Mouse (Mus musculus): ENCODE results near the gene Usp44.

DNA sequence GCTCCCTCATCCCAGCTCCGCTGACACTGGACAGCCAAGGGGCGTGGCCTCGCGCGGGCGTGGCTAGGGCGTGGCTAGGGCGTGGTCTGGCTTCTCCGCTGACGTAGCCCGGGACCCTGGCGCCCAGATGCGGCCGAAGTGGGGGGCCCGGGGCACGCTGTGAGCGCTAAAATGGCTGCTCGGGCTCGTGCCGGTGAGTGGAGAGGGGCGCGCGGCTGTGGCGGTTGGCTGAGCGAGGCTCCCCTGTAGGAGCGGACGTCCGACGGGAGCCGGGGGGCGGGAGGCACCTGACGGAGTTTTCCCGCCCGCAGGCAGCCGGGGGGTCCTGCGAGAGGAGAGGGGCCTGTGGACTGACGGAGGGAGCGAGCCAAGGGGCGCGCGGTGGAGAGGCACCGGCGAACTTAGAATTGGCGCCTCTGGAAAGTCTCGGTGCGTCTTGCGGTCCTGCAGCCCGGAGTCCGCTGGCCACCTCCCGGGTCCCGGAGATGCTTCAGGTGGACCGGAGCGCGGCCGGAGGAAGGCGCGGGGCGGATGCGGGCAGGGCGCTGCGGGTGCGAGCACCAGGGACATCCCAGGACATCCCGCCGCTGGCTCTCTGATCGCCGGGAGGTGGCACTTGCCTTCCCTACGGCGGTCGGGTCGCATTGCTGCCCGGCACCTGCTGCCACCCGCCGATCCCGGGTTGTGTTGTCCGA is 2.5 kb downstream of the Usp44 start:
- TF ChIP-seq CTCF (IDR thresholded peaks at IDR 0.05; ENCODE audit: control insufficient read depth, insufficient read depth, low read length): no peak
- no peak for TF ChIP-seq POLR2A (IDR thresholded peaks at IDR 0.05; ENCODE audit: borderline replicate concordance, control insufficient read depth, low read depth, low read length)

All from bone marrow, adult 2 months (tissue).